Mouse (Mus musculus): ENCODE results near the gene Nkx3-2. TPM values are rescaled to one million over a fixed set of nuclear protein-coding genes. Genes with fewer than 3 reads are reported as not detected.

Nkx3-2 gene
- polyA plus RNA-seq, 1 experiment from 2014 or later = 2.4 TPM

GRCm38 (mm10) chr5:41775728-41776127 lies 11.4 kb upstream of the Nkx3-2 start:
- 77% methylated on average over 6 of the region's 6 CpGs for WGBS
- Histone ChIP-seq H3K4me1 (no peaks in the 10 kb centered on the region), H3K36me3 (no peaks in the 10 kb centered on the region), H3K27ac (no peak overlapping the region), H3K4me2 (replicated peaks) (no peak overlapping the region), H3K4me3 (no peak overlapping the region), H3K9me3 (replicated peaks) (no peaks in the 10 kb centered on the region), H3K9ac (no peak overlapping the region), H3K27me3 (peaks cover 3% of the 10 kb centered on the region)
- no peak for ATAC-seq (ENCODE audit: low FRiP score)

- no peak overlapping the region for H3K9ac ChIP-seq
- H3K27me3 ChIP-seq = peaks cover 5% of the 10 kb centered on the region
- 71% methylated on average over 3 of the region's 3 CpGs for WGBS
- no peak overlapping the region for H3K4me2 ChIP-seq (replicated peaks)
- ATAC-seq (ENCODE audit: low FRiP score) = no peak
- H3K4me3 ChIP-seq = no peak overlapping the region
- H3K9me3 ChIP-seq (replicated peaks) = no peaks in the 10 kb centered on the region
- H3K27ac ChIP-seq = no peak overlapping the region
- no peaks in the 10 kb centered on the region for H3K36me3 ChIP-seq
- no peaks in the 10 kb centered on the region for H3K4me1 ChIP-seq
These were observed 11.0 kb upstream of the Nkx3-2 start for GRCm38 (mm10) chr5:41775273-41775672.

- Histone ChIP-seq H3K4me2 (replicated peaks) (peak overlapping the region; percentile 37), H3K27ac (no peak overlapping the region), H3K27me3 (peaks cover 59% of the 10 kb centered on the region), H3K4me1 (peaks cover 21% of the 10 kb centered on the region), H3K9ac (no peak overlapping the region), H3K4me3 (no peak overlapping the region), H3K36me3 (no peaks in the 10 kb centered on the region), H3K9me3 (replicated peaks) (no peaks in the 10 kb centered on the region)
- ATAC-seq (ENCODE audit: low FRiP score) = peak; percentile 63
- 5% methylated on average over 21 of the region's 21 CpGs for WGBS
These were observed 4.2 kb upstream of the Nkx3-2 start for GRCm38 (mm10) chr5:41768382-41769040.

- H3K9me3 ChIP-seq (replicated peaks) = no peaks in the 10 kb centered on the region
- H3K27ac ChIP-seq = no peak overlapping the region
- peaks cover 28% of the 10 kb centered on the region for H3K4me1 ChIP-seq
- 2% methylated on average over 33 of the region's 33 CpGs for WGBS
- H3K27me3 ChIP-seq = peaks cover 68% of the 10 kb centered on the region
- no peak for ATAC-seq (ENCODE audit: low FRiP score)
- peak overlapping the region; percentile 37 for H3K4me2 ChIP-seq (replicated peaks)
- peak overlapping the region; percentile 18; the same call in 1 of the 2 replicates for H3K4me3 ChIP-seq
- no peaks in the 10 kb centered on the region for H3K36me3 ChIP-seq
- H3K9ac ChIP-seq = no peak overlapping the region
These were observed 3.2 kb upstream of the Nkx3-2 start for GRCm38 (mm10) chr5:41767296-41768200.

- no peaks in the 10 kb centered on the region for H3K36me3 ChIP-seq
- H3K9ac ChIP-seq = no peak overlapping the region
- H3K27ac ChIP-seq = no peak overlapping the region
- peaks cover 79% of the 10 kb centered on the region for H3K27me3 ChIP-seq
- no peak overlapping the region for H3K4me2 ChIP-seq (replicated peaks)
- H3K9me3 ChIP-seq (replicated peaks) = no peaks in the 10 kb centered on the region
- no peak overlapping the region for H3K4me3 ChIP-seq
- WGBS = 2% methylated on average over 27 of the region's 27 CpGs
- no peak for ATAC-seq (ENCODE audit: low FRiP score)
- peaks cover 33% of the 10 kb centered on the region for H3K4me1 ChIP-seq
These were observed 2.2 kb upstream of the Nkx3-2 start for GRCm38 (mm10) chr5:41766406-41767010.

GRCm38 (mm10) chr5:41765626-41766405 lies 1.5 kb upstream of the Nkx3-2 start:
- H3K4me1 ChIP-seq = peaks cover 36% of the 10 kb centered on the region
- H3K9ac ChIP-seq = no peak overlapping the region
- H3K27ac ChIP-seq = no peak overlapping the region
- H3K4me2 ChIP-seq (replicated peaks) = no peak overlapping the region
- H3K4me3 ChIP-seq = no peak overlapping the region
- no peak for ATAC-seq (ENCODE audit: low FRiP score)
- H3K36me3 ChIP-seq = no peaks in the 10 kb centered on the region
- no peaks in the 10 kb centered on the region for H3K9me3 ChIP-seq (replicated peaks)
- H3K27me3 ChIP-seq = peaks cover 82% of the 10 kb centered on the region
- 2% methylated on average over 14 of the region's 14 CpGs for WGBS

GRCm38 (mm10) chr5:41762947-41763730 lies 1.2 kb downstream of the Nkx3-2 start:
- H3K4me1 ChIP-seq = peaks cover 36% of the 10 kb centered on the region
- peak overlapping the region; percentile 31 for H3K4me3 ChIP-seq
- no peaks in the 10 kb centered on the region for H3K9me3 ChIP-seq (replicated peaks)
- peak overlapping the region; percentile 62 for H3K4me2 ChIP-seq (replicated peaks)
- no peak overlapping the region for H3K27ac ChIP-seq
- under 1% methylated on average over 36 of the region's 41 CpGs for WGBS
- no peaks in the 10 kb centered on the region for H3K36me3 ChIP-seq
- peak overlapping the region; percentile 45; the same call in 1 of the 2 replicates for H3K9ac ChIP-seq
- peak; percentile 30; the same call in 1 of the 2 replicates for ATAC-seq (ENCODE audit: low FRiP score)
- H3K27me3 ChIP-seq = peaks cover 95% of the 10 kb centered on the region

- Histone ChIP-seq H3K27me3 (peaks cover 95% of the 10 kb centered on the region), H3K4me2 (replicated peaks) (peak overlapping the region; percentile 62; the same call in 1 of the 2 replicates), H3K27ac (no peak overlapping the region), H3K9ac (0 out of 2 replicates have a peak overlapping the region, but pooled peaks have one; percentile 8), H3K4me1 (peaks cover 28% of the 10 kb centered on the region), H3K9me3 (replicated peaks) (no peaks in the 10 kb centered on the region), H3K36me3 (no peaks in the 10 kb centered on the region), H3K4me3 (peak overlapping the region; percentile 31)
- 1% methylated on average over 27 of the region's 27 CpGs for WGBS
- ATAC-seq (ENCODE audit: low FRiP score) = no peak
These were observed 2.0 kb downstream of the Nkx3-2 start for GRCm38 (mm10) chr5:41762141-41762946.

- ATAC-seq (ENCODE audit: low FRiP score) = 0 out of 2 replicates have a peak, but pooled peaks have one; percentile 18
- WGBS = under 1% methylated on average over 52 of the region's 56 CpGs
These were observed 2.7 kb downstream of the Nkx3-2 start for GRCm38 (mm10) chr5:41761509-41762140.

GRCm38 (mm10) chr5:41760831-41761508 lies 3.3 kb downstream of the Nkx3-2 start:
- H3K4me3 ChIP-seq = peak overlapping the region; percentile 11

More at GRCm38 (mm10) chr5:41761509-41762140, 2.7 kb downstream of the Nkx3-2 start:
- Histone ChIP-seq H3K9ac (0 out of 2 replicates have a peak overlapping the region, but pooled peaks have one; percentile 8), H3K4me2 (replicated peaks) (peak overlapping the region; percentile 19; the same call in 1 of the 2 replicates), H3K27me3 (peaks cover 95% of the 10 kb centered on the region), H3K4me1 (peaks cover 26% of the 10 kb centered on the region), H3K27ac (no peak overlapping the region), H3K9me3 (replicated peaks) (no peaks in the 10 kb centered on the region), H3K36me3 (no peaks in the 10 kb centered on the region), H3K4me3 (peak overlapping the region; percentile 11)

More at GRCm38 (mm10) chr5:41760831-41761508, 3.3 kb downstream of the Nkx3-2 start:
- Histone ChIP-seq H3K4me1 (peaks cover 26% of the 10 kb centered on the region), H3K27me3 (peaks cover 95% of the 10 kb centered on the region), H3K9ac (no peak overlapping the region), H3K27ac (no peak overlapping the region), H3K36me3 (no peaks in the 10 kb centered on the region), H3K4me2 (replicated peaks) (peak overlapping the region; percentile 19; the same call in 1 of the 2 replicates), H3K9me3 (replicated peaks) (no peaks in the 10 kb centered on the region)
- no peak for ATAC-seq (ENCODE audit: low FRiP score)
- WGBS = 3% methylated on average over 22 of the region's 22 CpGs
